Mouse (Mus musculus): ENCODE measurements at regions not wholly inside any gene's neighbourhood (a gene's known extent, or its start where the extent isn't known, plus 50 kb on each side); places are given as distances from the start of the nearest gene placed in this dataset.
A peak's percentile ranks its signal among the peaks of the same experiment; 100 is the strongest.

DNA sequence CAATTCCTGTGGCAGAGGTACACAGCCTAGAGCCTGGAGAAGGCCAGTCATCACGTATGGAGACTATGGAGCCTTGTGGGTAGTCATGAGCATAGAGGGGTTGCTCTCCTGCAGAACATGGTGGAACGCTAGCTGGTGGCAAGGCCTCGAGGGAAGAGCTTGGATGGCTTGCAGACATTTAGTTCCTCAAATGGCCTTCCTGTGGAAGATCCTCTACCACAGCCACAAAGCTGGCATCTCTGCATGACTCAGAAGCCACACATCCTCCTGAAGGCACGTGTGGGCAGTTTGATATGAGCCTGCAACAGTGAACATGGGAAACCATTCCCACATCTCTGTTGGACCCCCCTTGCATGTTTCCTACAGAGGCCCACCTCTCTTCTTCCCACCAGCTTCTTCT is 547.9 kb upstream of the Lrrc6 start:
- WGBS (ENCODE audit: missing documents): 0% methylated on average over 4 of the region's 4 CpGs
- no peak overlapping the region for H3K4me3 ChIP-seq (ENCODE audit: inconsistent target)
- no peaks in the 10 kb centered on the region for H3K79me2 ChIP-seq (ENCODE audit: inconsistent target)
- H3K36me3 ChIP-seq (ENCODE audit: inconsistent target): no peaks in the 10 kb centered on the region
- H3K27ac ChIP-seq: peak overlapping the region; percentile 86

GRCm38 (mm10) chr15:67048148-67048547 is 547.4 kb upstream of the Lrrc6 start:
- Histone ChIP-seq H3K36me3 (ENCODE audit: inconsistent target) (no peaks in the 10 kb centered on the region), H3K27ac (peak overlapping the region; percentile 86), H3K4me3 (ENCODE audit: inconsistent target) (no peak overlapping the region), H3K79me2 (ENCODE audit: inconsistent target) (no peaks in the 10 kb centered on the region)
- WGBS (ENCODE audit: missing documents): 62% methylated on average over 5 of the region's 5 CpGs

- no peaks in the 10 kb centered on the region for H3K79me2 ChIP-seq (ENCODE audit: inconsistent target)
- peak overlapping the region; percentile 4; the same call in 1 of the 2 replicates for H3K27ac ChIP-seq
- H3K36me3 ChIP-seq (ENCODE audit: inconsistent target): no peaks in the 10 kb centered on the region
- no peak overlapping the region for H3K4me3 ChIP-seq (ENCODE audit: inconsistent target)
- WGBS (ENCODE audit: missing documents): 79% methylated on average over 12 of the region's 12 CpGs
Measured at GRCm38 (mm10) chr15:67045920-67046804, 545.5 kb upstream of the Lrrc6 start.

DNA sequence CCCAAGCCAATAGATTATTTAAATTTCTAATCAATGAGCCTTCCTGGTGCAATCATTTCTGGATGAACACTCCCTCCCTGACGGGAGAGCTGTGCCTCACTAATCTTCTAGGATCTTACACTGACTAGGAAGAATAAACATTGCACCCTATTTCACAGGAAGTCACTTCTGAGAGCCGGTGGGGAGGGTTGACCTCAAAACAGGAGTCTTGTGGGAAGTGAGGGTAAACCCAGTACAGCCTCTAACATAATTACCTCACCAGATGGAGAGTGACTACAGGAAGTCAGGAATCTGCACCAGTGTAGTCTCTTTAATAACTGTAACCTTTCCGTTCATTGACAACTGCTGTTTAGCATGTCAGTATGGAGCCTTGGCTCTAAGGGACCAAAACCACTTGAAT is 544.6 kb upstream of the Lrrc6 start:
- no peaks in the 10 kb centered on the region for H3K36me3 ChIP-seq (ENCODE audit: inconsistent target)
- no peak overlapping the region for H3K4me3 ChIP-seq (ENCODE audit: inconsistent target)
- H3K79me2 ChIP-seq (ENCODE audit: inconsistent target): no peaks in the 10 kb centered on the region
- peak overlapping the region; percentile 4; the same call in 1 of the 2 replicates for H3K27ac ChIP-seq
- 15% methylated on average over 3 of the region's 3 CpGs for WGBS (ENCODE audit: missing documents)

DNA sequence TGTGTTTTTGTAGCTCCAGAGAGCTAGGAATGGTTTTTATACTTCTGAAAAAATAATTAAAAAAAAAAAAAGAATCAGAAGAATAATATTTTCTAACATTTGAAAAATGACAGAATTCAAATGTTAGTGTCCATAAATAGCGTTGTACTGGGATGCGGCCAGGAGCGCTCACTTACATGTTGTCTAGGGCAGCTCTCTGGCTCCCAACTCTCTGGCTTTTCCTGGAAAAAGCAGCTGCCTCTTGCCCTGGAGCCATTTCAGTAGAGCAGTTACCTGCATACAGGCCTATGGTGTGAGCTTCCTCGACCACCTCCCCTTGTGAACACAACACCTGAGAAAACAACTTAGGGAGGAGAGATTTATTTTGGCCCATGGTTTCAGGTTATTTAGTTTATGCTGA is 544.1 kb upstream of the Lrrc6 start:
- H3K27ac ChIP-seq: no peak overlapping the region
- H3K4me3 ChIP-seq (ENCODE audit: inconsistent target): no peak overlapping the region
- WGBS (ENCODE audit: missing documents): 90% methylated on average over 4 of the region's 4 CpGs
- no peaks in the 10 kb centered on the region for H3K36me3 ChIP-seq (ENCODE audit: inconsistent target)
- H3K79me2 ChIP-seq (ENCODE audit: inconsistent target): no peaks in the 10 kb centered on the region

DNA sequence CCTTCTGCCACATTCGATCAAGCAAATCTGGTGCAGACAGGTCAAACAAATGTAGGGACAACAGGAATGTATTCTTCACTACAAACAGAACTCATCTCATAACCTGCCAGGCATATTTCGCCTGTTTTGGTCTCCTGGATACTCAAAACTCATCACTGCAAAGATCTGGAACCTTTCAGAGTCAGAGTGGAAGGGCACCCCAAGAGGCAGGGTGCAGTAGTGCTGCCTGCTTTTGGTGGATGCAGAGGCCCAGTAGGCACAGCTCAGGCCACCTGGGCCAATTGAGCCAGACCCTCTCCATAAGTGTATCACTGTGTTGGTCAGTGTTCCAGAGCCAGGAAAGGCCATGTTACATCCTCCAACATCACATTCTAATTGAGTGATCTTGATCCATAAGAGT is 541.4 kb upstream of the Lrrc6 start:
- Histone ChIP-seq H3K27ac (no peak overlapping the region), H3K36me3 (ENCODE audit: inconsistent target) (no peaks in the 10 kb centered on the region), H3K4me3 (ENCODE audit: inconsistent target) (no peak overlapping the region), H3K79me2 (ENCODE audit: inconsistent target) (no peaks in the 10 kb centered on the region)
- 90% methylated on average over 2 of the region's 2 CpGs for WGBS (ENCODE audit: missing documents)

- WGBS (ENCODE audit: missing documents): 67% methylated on average over 12 of the region's 12 CpGs
- Histone ChIP-seq H3K36me3 (ENCODE audit: inconsistent target) (no peaks in the 10 kb centered on the region), H3K27ac (peak overlapping the region; percentile 69), H3K4me3 (ENCODE audit: inconsistent target) (peak overlapping the region; percentile 41; the same call in 1 of the 2 replicates), H3K79me2 (ENCODE audit: inconsistent target) (no peaks in the 10 kb centered on the region)
Measured at GRCm38 (mm10) chr15:67040229-67040628, 539.5 kb upstream of the Lrrc6 start.

DNA sequence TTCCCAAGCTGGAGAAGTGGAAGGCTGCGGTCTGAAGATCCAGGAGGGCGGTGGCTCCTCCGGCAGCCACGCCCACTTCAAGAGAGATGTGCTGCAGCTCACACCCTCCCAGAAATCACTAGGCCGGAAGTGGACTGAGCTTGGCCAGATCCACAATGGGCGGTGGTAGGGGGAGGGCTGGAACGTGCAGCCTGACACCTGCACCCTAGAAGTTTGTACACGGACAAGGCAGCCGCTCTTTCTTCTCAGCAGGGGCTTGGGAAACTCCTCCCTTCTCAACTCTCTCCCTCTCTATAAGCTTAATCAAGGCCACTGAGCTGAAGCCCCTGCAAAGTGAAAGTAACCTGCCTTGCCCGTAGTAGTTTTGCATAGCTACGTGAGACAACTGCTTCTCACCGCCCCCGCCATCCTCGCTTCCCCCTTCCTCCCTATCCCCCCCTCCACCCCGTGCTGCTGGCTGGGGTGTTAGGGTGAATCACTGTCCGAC is 538.8 kb upstream of the Lrrc6 start:
- 5% methylated on average over 16 of the region's 16 CpGs for WGBS (ENCODE audit: missing documents)
- Histone ChIP-seq H3K36me3 (ENCODE audit: inconsistent target) (no peaks in the 10 kb centered on the region), H3K4me3 (ENCODE audit: inconsistent target) (peak overlapping the region; percentile 41), H3K79me2 (ENCODE audit: inconsistent target) (no peaks in the 10 kb centered on the region), H3K27ac (peak overlapping the region; percentile 69)

- Histone ChIP-seq H3K4me3 (ENCODE audit: inconsistent target) (no peak overlapping the region), H3K36me3 (ENCODE audit: inconsistent target) (no peaks in the 10 kb centered on the region), H3K79me2 (ENCODE audit: inconsistent target) (no peaks in the 10 kb centered on the region), H3K27ac (no peak overlapping the region)
- 32% methylated on average over 2 of the region's 4 CpGs for WGBS (ENCODE audit: missing documents)
Measured at GRCm38 (mm10) chr15:67037647-67038046, 536.9 kb upstream of the Lrrc6 start.

DNA sequence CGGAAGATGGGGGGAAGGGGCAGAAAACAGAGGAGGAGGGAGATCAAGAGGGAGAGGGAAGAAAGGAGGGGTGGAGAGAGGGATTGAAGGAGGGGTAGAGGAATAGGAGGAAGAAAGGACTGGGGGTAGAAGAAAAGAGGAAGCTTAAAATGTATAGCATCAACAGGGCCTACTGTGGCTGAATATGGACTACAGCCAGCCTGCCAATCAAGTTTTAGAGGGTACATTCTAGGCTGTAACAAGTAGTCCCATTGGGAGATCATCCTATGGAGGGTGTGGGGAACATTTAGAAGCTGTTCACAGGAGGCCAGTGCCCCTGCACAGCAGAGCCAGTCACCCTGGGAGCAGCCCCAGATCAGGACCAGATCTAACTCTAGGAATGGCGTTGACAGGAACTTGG is 535.6 kb upstream of the Lrrc6 start:
- no peaks in the 10 kb centered on the region for H3K79me2 ChIP-seq (ENCODE audit: inconsistent target)
- no peak overlapping the region for H3K27ac ChIP-seq
- H3K36me3 ChIP-seq (ENCODE audit: inconsistent target): no peaks in the 10 kb centered on the region
- H3K4me3 ChIP-seq (ENCODE audit: inconsistent target): no peak overlapping the region
- WGBS (ENCODE audit: missing documents): 64% methylated on average over 2 of the region's 2 CpGs

GRCm38 (mm10) chr15:67033936-67034335 is 533.2 kb upstream of the Lrrc6 start:
- no peaks in the 10 kb centered on the region for H3K79me2 ChIP-seq (ENCODE audit: inconsistent target)
- no peak overlapping the region for H3K4me3 ChIP-seq (ENCODE audit: inconsistent target)
- no peak overlapping the region for H3K27ac ChIP-seq
- 90% methylated on average over 2 of the region's 2 CpGs for WGBS (ENCODE audit: missing documents)
- no peaks in the 10 kb centered on the region for H3K36me3 ChIP-seq (ENCODE audit: inconsistent target)

- no peaks in the 10 kb centered on the region for H3K79me2 ChIP-seq (ENCODE audit: inconsistent target)
- H3K4me3 ChIP-seq (ENCODE audit: inconsistent target): no peak overlapping the region
- WGBS (ENCODE audit: missing documents): 78% methylated on average over 11 of the region's 11 CpGs
- H3K36me3 ChIP-seq (ENCODE audit: inconsistent target): no peaks in the 10 kb centered on the region
- H3K27ac ChIP-seq: no peak overlapping the region
Measured at GRCm38 (mm10) chr15:67031866-67032526, 531.3 kb upstream of the Lrrc6 start.

GRCm38 (mm10) chr15:67030975-67031374 is 530.3 kb upstream of the Lrrc6 start:
- no peak overlapping the region for H3K27ac ChIP-seq
- H3K79me2 ChIP-seq (ENCODE audit: inconsistent target): no peaks in the 10 kb centered on the region
- no peak overlapping the region for H3K4me3 ChIP-seq (ENCODE audit: inconsistent target)
- no peaks in the 10 kb centered on the region for H3K36me3 ChIP-seq (ENCODE audit: inconsistent target)
- 0% methylated on average over 1 of the region's 1 CpGs for WGBS (ENCODE audit: missing documents)

GRCm38 (mm10) chr15:67028161-67028560 is 527.5 kb upstream of the Lrrc6 start:
- Histone ChIP-seq H3K27ac (no peak overlapping the region), H3K36me3 (ENCODE audit: inconsistent target) (no peaks in the 10 kb centered on the region), H3K4me3 (ENCODE audit: inconsistent target) (no peak overlapping the region), H3K79me2 (ENCODE audit: inconsistent target) (no peaks in the 10 kb centered on the region)
- WGBS (ENCODE audit: missing documents): 100% methylated on average over 1 of the region's 1 CpGs

DNA sequence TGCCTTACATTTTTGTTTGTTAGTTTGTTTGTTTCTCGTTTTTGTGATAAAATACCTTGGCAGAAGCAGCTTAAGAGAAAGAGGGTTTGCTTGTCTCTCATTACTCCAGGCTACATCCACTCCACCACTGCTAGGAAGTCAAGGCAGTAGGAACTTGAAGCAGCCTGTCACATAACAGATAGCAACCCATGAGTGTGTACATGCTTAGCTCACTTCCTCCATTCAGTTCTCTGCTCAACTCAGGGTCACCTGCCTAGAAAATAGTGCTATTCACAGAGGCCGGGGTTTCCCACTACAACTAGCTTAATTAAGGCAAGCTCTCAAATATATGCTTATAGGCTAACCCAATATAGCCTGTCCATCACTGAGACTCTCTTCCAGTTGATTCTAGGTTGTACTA is 527.0 kb upstream of the Lrrc6 start:
- H3K27ac ChIP-seq: no peak overlapping the region
- no peaks in the 10 kb centered on the region for H3K79me2 ChIP-seq (ENCODE audit: inconsistent target)
- no peak overlapping the region for H3K4me3 ChIP-seq (ENCODE audit: inconsistent target)
- 68% methylated on average over 2 of the region's 2 CpGs for WGBS (ENCODE audit: missing documents)
- H3K36me3 ChIP-seq (ENCODE audit: inconsistent target): no peaks in the 10 kb centered on the region

Measured in macrophage (primary cell).